Mouse (Mus musculus): ENCODE measurements around the gene Shank3. TPM values are rescaled to one million over a fixed set of nuclear protein-coding genes. Genes with fewer than 3 reads are reported as not detected.

Gene Shank3
- polyA plus RNA-seq, 1 experiment from 2014 or later, result 3.5 TPM

DNA sequence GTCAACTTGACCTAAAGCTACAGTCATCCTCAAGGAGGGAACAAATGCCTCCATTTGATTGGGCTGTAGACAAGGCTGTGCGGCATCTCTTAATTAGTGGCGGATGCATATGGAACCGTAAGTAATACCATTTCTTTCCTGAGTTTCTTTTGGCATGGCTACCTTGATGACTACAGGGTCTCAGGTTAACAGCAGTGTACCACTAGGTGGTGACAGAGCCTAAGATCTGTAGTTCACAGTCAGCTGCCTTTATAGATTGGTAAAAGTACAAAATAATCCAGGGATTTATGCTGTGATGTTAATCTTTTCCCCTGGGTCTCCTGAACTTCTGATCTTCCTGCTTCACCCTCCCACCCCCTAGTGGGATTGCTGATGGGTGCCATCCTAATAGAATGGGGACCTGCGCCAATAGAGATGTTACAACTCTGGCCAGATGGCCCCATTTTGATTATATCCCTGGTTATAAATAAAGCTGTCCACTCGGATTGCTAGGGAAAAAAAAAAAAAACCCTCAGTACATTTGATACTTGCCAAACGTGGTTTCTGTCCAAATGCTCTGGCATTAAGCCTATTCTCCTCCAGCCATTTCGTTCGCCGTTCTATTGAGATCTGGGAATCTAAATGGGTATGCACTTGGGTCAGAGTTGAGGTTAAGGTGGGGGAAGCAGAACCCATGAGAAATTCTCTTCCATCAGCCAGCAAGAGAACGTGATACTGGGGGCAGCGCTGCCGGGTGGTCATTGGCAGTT, 106.6 kb downstream of the Shank3 start:
- DNase-seq (ENCODE audit: low spot score) (no peak), ATAC-seq (ENCODE audit: low FRiP score) (no peak)
- Histone ChIP-seq H3K4me2 (replicated peaks; ENCODE audit: low read depth, low read length) (no peak overlapping the region), H3K27ac (ENCODE audit: low read depth, low read length) (no peak overlapping the region), H3K27me3 (ENCODE audit: control insufficient read depth, insufficient read depth, low read length) (no peaks in the 10 kb centered on the region), H3K36me3 (ENCODE audit: control insufficient read depth, insufficient read depth, low read length) (no peaks in the 10 kb centered on the region), H3K9me3 (ENCODE audit: control insufficient read depth, low read length) (no peaks in the 10 kb centered on the region), H3K4me3 (ENCODE audit: low read depth, low read length) (no peak overlapping the region), H3K9ac (ENCODE audit: low read depth, low read length) (no peak overlapping the region), H3K4me1 (replicated peaks; ENCODE audit: control insufficient read depth, insufficient read depth, low read length) (no peaks in the 10 kb centered on the region)
- WGBS, result 82% methylated on average over 12 of the region's 12 CpGs

DNA sequence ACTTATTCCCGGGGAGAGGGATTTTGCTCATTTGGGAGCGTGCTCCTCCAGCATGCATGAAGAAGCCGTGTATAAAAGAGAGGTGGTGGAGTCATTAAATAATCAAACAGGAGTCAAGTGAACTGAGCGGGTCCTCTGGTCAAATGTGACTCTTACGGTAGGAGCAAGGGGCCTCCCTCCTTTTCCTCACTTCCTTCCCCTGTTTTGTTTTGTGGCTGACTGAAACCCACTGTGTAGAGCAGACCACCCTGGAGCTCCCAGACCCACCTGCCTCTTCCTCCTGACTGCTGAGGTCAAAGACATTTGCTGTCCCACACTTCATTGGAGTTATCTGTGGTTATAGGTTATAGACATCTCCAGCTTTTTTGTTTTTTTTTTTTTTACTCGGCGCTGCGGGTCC, 108.1 kb downstream of the Shank3 start:
- no peak overlapping the region for H3K4me2 ChIP-seq (replicated peaks; ENCODE audit: low read depth, low read length)
- H3K36me3 ChIP-seq (ENCODE audit: control insufficient read depth, insufficient read depth, low read length), result no peaks in the 10 kb centered on the region
- H3K27ac ChIP-seq (ENCODE audit: low read depth, low read length), result no peak overlapping the region
- WGBS, result 87% methylated on average over 8 of the region's 8 CpGs
- no peak overlapping the region for H3K9ac ChIP-seq (ENCODE audit: low read depth, low read length)
- no peaks in the 10 kb centered on the region for H3K9me3 ChIP-seq (ENCODE audit: control insufficient read depth, low read length)
- H3K4me1 ChIP-seq (replicated peaks; ENCODE audit: control insufficient read depth, insufficient read depth, low read length), result no peaks in the 10 kb centered on the region
- no peak for DNase-seq (ENCODE audit: low spot score)
- no peak overlapping the region for H3K4me3 ChIP-seq (ENCODE audit: low read depth, low read length)
- no peak for ATAC-seq (ENCODE audit: low FRiP score)
- no peaks in the 10 kb centered on the region for H3K27me3 ChIP-seq (ENCODE audit: control insufficient read depth, insufficient read depth, low read length)

DNA sequence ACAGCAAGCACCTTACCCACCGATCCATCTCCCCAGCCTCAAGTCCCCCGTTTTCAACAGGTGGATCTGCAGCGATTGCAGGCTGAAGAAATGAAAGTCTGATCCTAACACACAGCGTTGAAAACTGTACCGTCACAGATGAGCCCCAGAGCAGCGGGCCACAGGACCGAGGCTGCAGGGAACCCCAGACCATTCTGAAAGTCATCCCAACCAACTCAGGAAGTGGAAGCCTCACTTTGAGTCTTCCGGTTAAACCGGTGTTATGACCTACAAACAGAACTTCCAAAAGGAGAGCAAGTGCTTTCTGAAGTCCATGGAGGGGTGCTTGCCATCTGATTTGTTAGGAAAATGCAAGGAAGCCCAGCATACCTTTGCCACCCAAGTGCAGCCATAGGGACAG, 108.5 kb downstream of the Shank3 start:
- H3K9ac ChIP-seq (ENCODE audit: low read depth, low read length), result no peak overlapping the region
- H3K27ac ChIP-seq (ENCODE audit: low read depth, low read length), result no peak overlapping the region
- H3K27me3 ChIP-seq (ENCODE audit: control insufficient read depth, insufficient read depth, low read length), result no peaks in the 10 kb centered on the region
- no peaks in the 10 kb centered on the region for H3K9me3 ChIP-seq (ENCODE audit: control insufficient read depth, low read length)
- ATAC-seq (ENCODE audit: low FRiP score) (no peak), DNase-seq (ENCODE audit: low spot score) (no peak)
- H3K4me1 ChIP-seq (replicated peaks; ENCODE audit: control insufficient read depth, insufficient read depth, low read length), result no peaks in the 10 kb centered on the region
- H3K36me3 ChIP-seq (ENCODE audit: control insufficient read depth, insufficient read depth, low read length), result no peaks in the 10 kb centered on the region
- H3K4me2 ChIP-seq (replicated peaks; ENCODE audit: low read depth, low read length), result no peak overlapping the region
- WGBS, result 86% methylated on average over 9 of the region's 9 CpGs
- no peak overlapping the region for H3K4me3 ChIP-seq (ENCODE audit: low read depth, low read length)

Other genes with a start within 250 kb of the Shank3 start
- gene Sbf1, start 184.3 kb upstream of the Shank3 start, polyA plus RNA-seq (2014; fragmentation: Nextera tagmentation; extraction: Ambion mirVana), result 57.4 and 66.4 TPM in 2 replicates
- gene Adm2, start 176.9 kb upstream of the Shank3 start, polyA plus RNA-seq (2014; fragmentation: Nextera tagmentation; extraction: Ambion mirVana), result 0.12 TPM in 1 of 2 replicates, not detected in the other
- gene Miox, start 165.2 kb upstream of the Shank3 start, polyA plus RNA-seq (2014; fragmentation: Nextera tagmentation; extraction: Ambion mirVana), result not detected in 2 replicates
- 25.4 and 26.8 TPM in 2 replicates for gene Lmf2, start 144.0 kb upstream of the Shank3 start, polyA plus RNA-seq (2014; fragmentation: Nextera tagmentation; extraction: Ambion mirVana)
- 133 and 140 TPM in 2 replicates for gene Ncaph2, start 143.9 kb upstream of the Shank3 start, polyA plus RNA-seq (2014; fragmentation: Nextera tagmentation; extraction: Ambion mirVana)
- gene Sco2, start 125.8 kb upstream of the Shank3 start, polyA plus RNA-seq (2014; fragmentation: Nextera tagmentation; extraction: Ambion mirVana), result 7.4 and 7.9 TPM in 2 replicates
- 1.4 and 1.7 TPM in 2 replicates for gene Tymp, start 122.6 kb upstream of the Shank3 start, polyA plus RNA-seq (2014; fragmentation: Nextera tagmentation; extraction: Ambion mirVana)
- 1.7 and 2.6 TPM in 2 replicates for gene Odf3b, start 120.3 kb upstream of the Shank3 start, polyA plus RNA-seq (2014; fragmentation: Nextera tagmentation; extraction: Ambion mirVana)
- not detected in 2 replicates for gene Klhdc7b, start 114.7 kb upstream of the Shank3 start, polyA plus RNA-seq (2014; fragmentation: Nextera tagmentation; extraction: Ambion mirVana)
- gene Syce3, start 89.1 kb upstream of the Shank3 start, polyA plus RNA-seq (2014; fragmentation: Nextera tagmentation; extraction: Ambion mirVana), result not detected in 2 replicates
- gene Cpt1b, start 73.8 kb upstream of the Shank3 start, polyA plus RNA-seq (2014; fragmentation: Nextera tagmentation; extraction: Ambion mirVana), result 0.73 and 0.93 TPM in 2 replicates
- gene C730034F03Rik, start 70.0 kb upstream of the Shank3 start, polyA plus RNA-seq (2014; fragmentation: Nextera tagmentation; extraction: Ambion mirVana), result 2.6 and 4.0 TPM in 2 replicates
- gene Gm44502, start 69.9 kb upstream of the Shank3 start, polyA plus RNA-seq (2014; fragmentation: Nextera tagmentation; extraction: Ambion mirVana), result not detected in 2 replicates
- 54.7 and 63.4 TPM in 2 replicates for gene Chkb, start 69.7 kb upstream of the Shank3 start, polyA plus RNA-seq (2014; fragmentation: Nextera tagmentation; extraction: Ambion mirVana)
- gene Mapk8ip2, start 45.7 kb upstream of the Shank3 start, polyA plus RNA-seq (2014; fragmentation: Nextera tagmentation; extraction: Ambion mirVana), result 22.4 and 24.1 TPM in 2 replicates
- gene Arsa, start 22.2 kb upstream of the Shank3 start, polyA plus RNA-seq (2014; fragmentation: Nextera tagmentation; extraction: Ambion mirVana), result 10.0 and 10.4 TPM in 2 replicates
- gene Acr, start 68.7 kb downstream of the Shank3 start, polyA plus RNA-seq (2014; fragmentation: Nextera tagmentation; extraction: Ambion mirVana), result 0.39 and 0.76 TPM in 2 replicates
- gene Rabl2, start 92.3 kb downstream of the Shank3 start, polyA plus RNA-seq (2014; fragmentation: Nextera tagmentation; extraction: Ambion mirVana), result 85.3 and 91.0 TPM in 2 replicates

All from hindbrain, embryonic 11.5 days (tissue).